Mouse (Mus musculus): Measurements from ENCODE around the gene Desi2. TPM values are rescaled to one million over a fixed set of nuclear protein-coding genes. Genes with fewer than 3 reads are reported as not detected.
A peak's percentile ranks its signal among the peaks of the same experiment; 100 is the strongest.
"Not testable (repeated sequence)": the region's sequence is repeated elsewhere in the genome, so short reads cannot be mapped to it uniquely, and the experiment has no call there.

Desi2 gene
- total RNA-seq (2014; rRNA removed) (24.2 and 26.1 TPM in 2 replicates), polyA plus RNA-seq (2015; fragmentation: Nextera tagmentation; extraction: Ambion mirVana) (13.1 and 27.2 TPM in 2 replicates)

GRCm38 (mm10) chr1:178187216-178187791 lies at the start of gene Desi2:
Gene Desi2 (plus strand): TSS chr1:178187417.
- Histone ChIP-seq H3K9ac (peak within 1 kb of the TSS; percentile 74), H3K27ac (ENCODE audit: low read depth, low read length) (peak within 1 kb of the TSS; percentile 64; the same call in 1 of the 2 replicates), H3K4me2 (ENCODE audit: low read depth) (peak within 1 kb of the TSS; percentile 45), H3K4me3 (ENCODE audit: low read depth, low read length) (peak within 1 kb of the TSS; percentile 58)
- peak; percentile 93 for DNase-seq
- H3K4me1 ChIP-seq (ENCODE audit: insufficient read depth); H3K36me3 ChIP-seq (ENCODE audit: insufficient read depth); H3K9me3 ChIP-seq (ENCODE audit: low read length); H3K27me3 ChIP-seq (ENCODE audit: insufficient read depth, low read length): not testable (repeated sequence)
- TF ChIP-seq CTCF (IDR thresholded peaks at IDR 0.05; ENCODE audit: low read depth) = peak; percentile 18; the same call in 1 of the 2 replicates
- 1% methylated on average over 37 of the region's 37 CpGs for WGBS
- ATAC-seq = peak; percentile 98

GRCm38 (mm10) chr1:178146513-178146912 lies 40.7 kb upstream of the Desi2 start:
- H3K9me3 ChIP-seq (ENCODE audit: low read length); H3K4me1 ChIP-seq (ENCODE audit: insufficient read depth); H3K9ac ChIP-seq; H3K36me3 ChIP-seq (ENCODE audit: insufficient read depth); H3K4me3 ChIP-seq (ENCODE audit: low read depth, low read length); H3K27ac ChIP-seq (ENCODE audit: low read depth, low read length); H3K27me3 ChIP-seq (ENCODE audit: insufficient read depth, low read length); H3K4me2 ChIP-seq (ENCODE audit: low read depth): not testable (repeated sequence)
- DNase-seq = peak; percentile 74
- WGBS = 0% methylated on average over 2 of the region's 2 CpGs
- TF ChIP-seq CTCF (IDR thresholded peaks at IDR 0.05; ENCODE audit: low read depth) = peak; percentile 62
- ATAC-seq = peak; percentile 32; the same call in 1 of the 2 replicates

GRCm38 (mm10) chr1:178146915-178147314 lies 40.3 kb upstream of the Desi2 start:
- not testable (repeated sequence) for ATAC-seq; H3K9ac ChIP-seq; H3K4me3 ChIP-seq (ENCODE audit: low read depth, low read length); H3K27ac ChIP-seq (ENCODE audit: low read depth, low read length); H3K4me2 ChIP-seq (ENCODE audit: low read depth); H3K36me3 ChIP-seq (ENCODE audit: insufficient read depth); H3K9me3 ChIP-seq (ENCODE audit: low read length); H3K4me1 ChIP-seq (ENCODE audit: insufficient read depth); H3K27me3 ChIP-seq (ENCODE audit: insufficient read depth, low read length)
- WGBS = 32% methylated on average over 4 of the region's 4 CpGs
- peak; percentile 3 for DNase-seq

- no peak overlapping the region for H3K9ac ChIP-seq
- DNase-seq (no peak), ATAC-seq (no peak)
- no peak for TF ChIP-seq CTCF (IDR thresholded peaks at IDR 0.05; ENCODE audit: low read depth)
- no peaks in the 10 kb centered on the region for H3K4me1 ChIP-seq (ENCODE audit: insufficient read depth)
- H3K27me3 ChIP-seq (ENCODE audit: insufficient read depth, low read length) = no peaks in the 10 kb centered on the region
- 93% methylated on average over 2 of the region's 2 CpGs for WGBS
- no peaks in the 10 kb centered on the region for H3K36me3 ChIP-seq (ENCODE audit: insufficient read depth)
- H3K4me2 ChIP-seq (ENCODE audit: low read depth) = no peak overlapping the region
- no peak overlapping the region for H3K27ac ChIP-seq (ENCODE audit: low read depth, low read length)
- H3K9me3 ChIP-seq (ENCODE audit: low read length) = no peaks in the 10 kb centered on the region
- H3K4me3 ChIP-seq (ENCODE audit: low read depth, low read length) = no peak overlapping the region
Measured at GRCm38 (mm10) chr1:178182251-178182650, 5.0 kb upstream of the Desi2 start.

GRCm38 (mm10) chr1:178185591-178185990 lies 1.6 kb upstream of the Desi2 start:
- Histone ChIP-seq H3K36me3 (ENCODE audit: insufficient read depth) (no peaks in the 10 kb centered on the region), H3K4me1 (ENCODE audit: insufficient read depth) (0 out of 2 replicates have a peak, but pooled peaks cover 4% of the 10 kb centered on the region), H3K9me3 (ENCODE audit: low read length) (no peaks in the 10 kb centered on the region), H3K9ac (no peak overlapping the region), H3K4me2 (ENCODE audit: low read depth) (no peak overlapping the region), H3K27me3 (ENCODE audit: insufficient read depth, low read length) (no peaks in the 10 kb centered on the region), H3K27ac (ENCODE audit: low read depth, low read length) (no peak overlapping the region), H3K4me3 (ENCODE audit: low read depth, low read length) (no peak overlapping the region)
- no peak for TF ChIP-seq CTCF (IDR thresholded peaks at IDR 0.05; ENCODE audit: low read depth)
- ATAC-seq = no peak
- no peak for DNase-seq

GRCm38 (mm10) chr1:178187810-178188209 lies 593 bp downstream of the Desi2 start:
- not testable (repeated sequence) for H3K9me3 ChIP-seq (ENCODE audit: low read length)

GRCm38 (mm10) chr1:178188386-178188785 lies 1.2 kb downstream of the Desi2 start:
- Histone ChIP-seq H3K27me3 (ENCODE audit: insufficient read depth, low read length) (no peaks in the 10 kb centered on the region), H3K4me2 (ENCODE audit: low read depth) (peak overlapping the region; percentile 45), H3K9ac (no peak overlapping the region; the same call in 1 of the 2 replicates), H3K4me1 (ENCODE audit: insufficient read depth) (0 out of 2 replicates have a peak, but pooled peaks cover 4% of the 10 kb centered on the region), H3K9me3 (ENCODE audit: low read length) (no peaks in the 10 kb centered on the region), H3K36me3 (ENCODE audit: insufficient read depth) (no peaks in the 10 kb centered on the region), H3K4me3 (ENCODE audit: low read depth, low read length) (peak overlapping the region; percentile 27), H3K27ac (ENCODE audit: low read depth, low read length) (no peak overlapping the region)
- peak; percentile 11 for DNase-seq
- 9% methylated on average over 13 of the region's 13 CpGs for WGBS
- no peak for ATAC-seq
- no peak for TF ChIP-seq CTCF (IDR thresholded peaks at IDR 0.05; ENCODE audit: low read depth)

More at GRCm38 (mm10) chr1:178187810-178188209, 593 bp downstream of the Desi2 start:
- H3K9ac ChIP-seq = peak overlapping the region; percentile 74
- not testable (repeated sequence) for H3K36me3 ChIP-seq (ENCODE audit: insufficient read depth); H3K4me1 ChIP-seq (ENCODE audit: insufficient read depth); H3K27me3 ChIP-seq (ENCODE audit: insufficient read depth, low read length); DNase-seq
- H3K4me3 ChIP-seq (ENCODE audit: low read depth, low read length) = peak overlapping the region; percentile 58
- peak; percentile 34; the same call in 1 of the 2 replicates for ATAC-seq
- H3K27ac ChIP-seq (ENCODE audit: low read depth, low read length) = peak overlapping the region; percentile 64; the same call in 1 of the 2 replicates
- under 1% methylated on average over 22 of the region's 38 CpGs for WGBS
- peak; percentile 51 for TF ChIP-seq CTCF (IDR thresholded peaks at IDR 0.05; ENCODE audit: low read depth)
- H3K4me2 ChIP-seq (ENCODE audit: low read depth) = peak overlapping the region; percentile 45

Data from forebrain, postnatal 0 days (tissue).